In genomic region chr14:88842746-88843145, GRCm38 (mm10) we compare ENCODE assay signal across 25 mouse cellular contexts.
"Had no signal": no experiment of that assay in that cellular context is flagged by ENCODE, and none has a peak within 500 bp of the region (broad histone marks: within the 10 kb centered on the region; RNA-seq: fewer than 3 reads in every experiment).

No protein-coding gene starts in this region.

- H3K9ac ChIP-seq: heart, embryonic 12.5 days; hindbrain, embryonic 12.5 days; hindbrain, embryonic 14.5 days; intestine, embryonic 15.5 days; limb, embryonic 12.5 days had no signal

- H3K27me3 ChIP-seq: heart, embryonic 12.5 days; hindbrain, embryonic 12.5 days; intestine, embryonic 15.5 days; limb, embryonic 12.5 days had no signal

- H3K9me3 ChIP-seq: heart, embryonic 10.5 days; heart, embryonic 12.5 days; hindbrain, embryonic 10.5 days; hindbrain, embryonic 12.5 days; intestine, embryonic 15.5 days; limb, embryonic 10.5 days; limb, embryonic 12.5 days had no signal

- ATAC-seq: hindbrain, embryonic 16.5 days; inflammation-experienced regulatory T-cells, adult 6 months; intestine, embryonic 15.5 days; intestine, postnatal 0 days had no signal

- H3K4me2 ChIP-seq: heart, embryonic 12.5 days; hindbrain, embryonic 12.5 days; hindbrain, embryonic 14.5 days; intestine, embryonic 15.5 days; limb, embryonic 12.5 days had no signal

- H3K27ac ChIP-seq: gastrocnemius, adult 2 months; heart, embryonic 10.5 days; hindbrain, embryonic 10.5 days; hindbrain, embryonic 12.5 days; hindbrain, embryonic 14.5 days; intestine, embryonic 15.5 days; layer of hippocampus, adult 2 months; left cerebral cortex, adult 2 months; limb, embryonic 10.5 days; limb, embryonic 12.5 days had no signal

- DNase-seq: gastrocnemius, adult 2 months; gastrocnemius, postnatal 10 days; gastrocnemius, postnatal 25 days; heart, adult 18-20 months; heart, postnatal 10 days; heart, postnatal 4 days; kidney, adult 18-20 months; kidney, adult 8-10 months; kidney, postnatal 10 days; kidney, postnatal 25 days; kidney, postnatal 4 days; liver had no signal

- H3K36me3 ChIP-seq: heart, embryonic 10.5 days; heart, embryonic 12.5 days; hindbrain, embryonic 10.5 days; hindbrain, embryonic 12.5 days; intestine, embryonic 15.5 days; limb, embryonic 10.5 days; limb, embryonic 12.5 days had no signal

- H3K4me1 ChIP-seq: heart, embryonic 10.5 days; heart, embryonic 12.5 days; hindbrain, embryonic 10.5 days; hindbrain, embryonic 12.5 days; intestine, embryonic 15.5 days; limb, embryonic 10.5 days; limb, embryonic 12.5 days had no signal

- H3K4me3 ChIP-seq: gastrocnemius, adult 2 months; heart, embryonic 10.5 days; heart, embryonic 12.5 days; hindbrain, embryonic 10.5 days; hindbrain, embryonic 12.5 days; intestine, embryonic 15.5 days; layer of hippocampus, adult 2 months; left cerebral cortex, adult 2 months; limb, embryonic 10.5 days; limb, embryonic 12.5 days had no signal
